Mouse (Mus musculus) layer of hippocampus, adult 8-10 months (tissue): Measurements from ENCODE around the gene Taar8c. TPM values are rescaled to one million over a fixed set of nuclear protein-coding genes. Genes with fewer than 3 reads are reported as not detected.
"Not testable (repeated sequence)": the region's sequence is repeated elsewhere in the genome, so short reads cannot be mapped to it uniquely, and the experiment has no call there.

Source experiments
- DNase-seq, 2 experiments: peaks; one replicate each; pipeline ENCODE4 v3.0.0; 2022; ENCODE audit warnings: low spot score in 2 of 2
- total RNA-seq, 4 experiments: library from RNA; stranded (reverse); gene quantifications; 2 replicates each; pipeline ENCODE4 v1.2.4; 2022

Taar8c gene
- total RNA-seq, result not detected

DNA sequence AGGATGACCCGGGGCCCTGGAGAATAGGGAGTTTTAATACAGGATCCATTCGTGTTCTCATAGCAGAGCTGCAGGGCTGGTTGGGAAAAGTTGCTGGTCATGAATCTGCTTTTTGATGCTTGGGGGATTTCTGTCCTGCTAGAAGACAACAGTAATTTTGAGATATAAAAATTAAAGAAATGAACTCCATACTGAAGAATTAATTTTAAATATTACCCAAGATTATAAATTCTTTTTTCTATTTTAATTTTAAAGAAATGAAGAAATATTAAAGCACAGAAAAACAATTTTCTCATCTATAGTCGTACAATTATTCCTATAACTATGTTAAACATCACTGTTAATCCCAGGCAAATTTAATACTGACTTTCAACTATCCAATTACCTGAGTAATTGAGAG lies at the start of gene Taar8c:
TSS of gene Taar8c (minus strand) at position 101 of the 400 bp plus-strand sequence.
- not testable (repeated sequence) for DNase-seq

DNA sequence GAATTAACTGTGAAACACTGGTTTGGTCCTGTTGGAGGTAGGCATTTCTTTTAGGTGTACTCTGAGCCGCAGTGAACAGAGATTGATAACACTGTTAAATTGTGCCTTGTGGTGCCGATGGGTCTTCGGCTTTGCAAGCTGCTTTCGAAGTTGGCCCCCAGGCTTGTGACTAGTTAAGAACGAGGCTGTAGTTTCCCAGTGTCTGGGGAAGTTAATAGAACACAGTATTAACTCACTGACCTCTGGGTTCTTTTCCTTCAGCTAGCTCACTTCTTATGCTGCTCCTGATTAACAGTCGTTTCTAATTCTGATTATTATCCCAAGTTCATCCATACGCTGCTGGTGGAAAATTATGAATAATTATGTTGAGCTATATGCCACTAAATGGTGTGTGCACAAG lies 48.4 kb upstream of the Taar8c start:
- no peak for DNase-seq

DNA sequence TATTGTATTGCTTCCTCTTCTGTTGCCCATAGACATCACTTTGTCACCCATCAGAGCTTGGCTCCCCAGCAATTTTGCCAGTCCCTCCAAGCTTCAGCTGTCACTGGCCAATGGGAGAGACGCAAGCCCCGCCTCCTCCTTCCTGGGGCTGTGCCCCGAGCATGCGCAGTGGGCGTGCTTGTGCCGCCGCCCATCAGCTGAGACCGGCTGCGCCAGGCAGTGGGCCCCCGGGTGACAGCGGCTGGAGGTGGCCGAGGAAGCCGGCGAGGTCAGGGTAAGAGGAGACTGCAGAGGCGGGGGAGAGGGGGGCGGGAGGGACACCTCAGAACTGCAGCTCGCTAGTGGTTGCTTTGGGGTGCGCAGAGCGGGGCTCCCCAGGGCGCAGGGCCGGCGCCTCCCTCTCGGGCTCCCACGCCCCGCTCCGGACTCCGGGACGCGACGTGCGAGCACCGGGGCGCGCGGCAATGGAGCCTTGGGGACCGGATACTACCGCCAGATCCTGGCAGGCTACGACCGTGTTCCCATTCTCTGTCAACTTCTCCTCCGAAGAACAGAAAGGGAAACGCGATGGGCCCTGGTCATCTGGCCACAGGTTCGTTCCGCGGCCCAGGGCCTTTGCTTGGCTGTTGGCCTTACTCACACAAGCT lies 47.5 kb upstream of the Taar8c start, which contains the start of gene Stx7:
TSS of gene Stx7 (plus strand) at position 168 of the 647 bp plus-strand sequence.
- DNase-seq, result peak; percentile 89 to 90

DNA sequence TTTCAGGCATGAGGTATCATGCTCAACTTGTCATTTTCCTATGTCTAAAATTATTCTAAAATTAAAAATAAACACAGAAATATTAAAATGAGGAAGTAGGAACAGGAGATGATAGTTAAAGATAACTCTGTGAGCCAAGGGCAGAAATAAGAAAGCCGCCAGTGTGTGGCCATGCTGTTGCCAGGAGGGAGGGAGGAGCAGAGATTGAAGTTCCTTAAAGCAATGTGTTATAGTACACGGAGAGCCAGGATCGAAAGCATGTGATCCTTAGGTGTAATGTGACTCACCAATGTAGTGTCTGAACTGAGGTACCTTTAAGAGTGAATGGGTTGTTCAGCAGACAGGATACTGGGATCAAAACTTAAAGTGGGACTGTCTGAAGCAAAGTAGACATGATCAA lies 41.0 kb upstream of the Taar8c start:
- DNase-seq, result no peak

DNA sequence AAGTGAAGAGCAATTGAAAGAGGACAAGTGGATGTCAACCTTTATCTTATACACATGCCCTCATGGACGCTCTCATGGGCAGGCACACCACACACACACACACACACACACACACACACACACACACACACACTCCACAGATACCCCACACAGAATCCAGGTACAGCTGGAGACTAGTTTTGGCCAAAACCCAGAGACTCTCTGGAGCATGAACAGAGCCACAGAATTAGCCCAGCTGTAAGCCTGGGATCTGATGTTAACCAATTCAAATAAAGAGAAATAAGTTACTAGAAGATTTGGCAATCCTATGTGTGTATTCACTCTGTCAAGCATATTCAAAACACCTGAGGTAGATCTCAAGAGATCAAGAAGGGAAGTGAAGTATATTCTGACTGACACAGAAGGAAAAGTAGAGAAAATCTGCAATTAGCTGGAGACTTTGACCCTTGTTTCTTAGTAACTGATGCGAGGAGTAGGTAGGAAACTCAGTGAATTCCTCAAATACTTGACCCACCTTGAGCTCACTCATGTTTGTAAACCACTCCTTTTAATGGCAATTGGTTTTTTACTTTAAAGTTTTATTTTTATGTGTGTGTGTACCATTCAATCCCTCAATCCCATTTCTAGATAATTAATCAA lies 37.0 kb upstream of the Taar8c start:
- no peak for DNase-seq

DNA sequence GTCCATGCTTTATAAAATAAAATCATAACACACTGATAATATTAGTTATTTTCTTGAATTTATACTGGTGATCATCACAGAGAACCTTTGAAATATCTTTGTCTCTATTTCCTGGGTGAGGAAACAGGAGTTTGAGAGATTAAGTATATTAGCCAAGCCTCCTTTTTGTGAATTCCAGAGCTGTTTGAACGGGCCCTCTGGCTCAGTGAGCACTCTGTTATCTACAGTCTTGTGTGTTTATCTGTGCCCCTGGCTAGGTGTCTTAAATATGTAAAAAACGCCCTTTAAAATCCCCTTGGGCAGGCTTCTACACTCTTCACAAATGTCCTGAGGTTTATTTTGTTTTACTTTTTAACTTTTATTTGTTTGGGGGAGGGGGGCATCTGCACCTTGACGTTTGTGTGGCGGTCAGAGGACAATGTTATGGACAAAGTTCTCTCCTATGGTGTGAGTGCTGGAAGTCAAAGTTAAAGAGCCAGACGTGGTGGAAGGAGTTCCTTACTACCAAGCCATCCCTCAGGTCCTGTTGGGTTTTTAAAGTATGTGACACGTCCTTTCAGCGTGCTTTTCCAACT lies 32.4 kb upstream of the Taar8c start:
- no peak for DNase-seq

DNA sequence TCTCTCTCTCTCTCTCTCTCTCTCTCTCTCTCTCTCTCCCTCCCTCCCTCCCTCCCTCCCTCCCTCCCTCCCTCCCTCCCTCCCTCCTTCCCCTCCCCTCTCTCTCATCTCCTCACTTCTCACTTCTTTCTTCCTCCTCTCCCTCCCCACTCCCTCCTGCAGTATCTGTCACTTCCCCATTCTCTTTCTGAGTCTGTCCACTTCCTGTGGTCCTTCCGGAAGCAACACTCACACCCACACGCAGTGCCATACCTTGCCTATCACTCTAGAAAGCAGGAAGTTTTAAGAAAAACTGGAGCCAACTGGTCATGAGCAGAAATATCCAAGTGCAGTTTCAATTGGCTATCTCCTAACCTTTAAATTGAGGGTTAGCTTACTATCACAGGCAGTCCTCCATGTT lies 31.4 kb upstream of the Taar8c start:
- no peak for DNase-seq

DNA sequence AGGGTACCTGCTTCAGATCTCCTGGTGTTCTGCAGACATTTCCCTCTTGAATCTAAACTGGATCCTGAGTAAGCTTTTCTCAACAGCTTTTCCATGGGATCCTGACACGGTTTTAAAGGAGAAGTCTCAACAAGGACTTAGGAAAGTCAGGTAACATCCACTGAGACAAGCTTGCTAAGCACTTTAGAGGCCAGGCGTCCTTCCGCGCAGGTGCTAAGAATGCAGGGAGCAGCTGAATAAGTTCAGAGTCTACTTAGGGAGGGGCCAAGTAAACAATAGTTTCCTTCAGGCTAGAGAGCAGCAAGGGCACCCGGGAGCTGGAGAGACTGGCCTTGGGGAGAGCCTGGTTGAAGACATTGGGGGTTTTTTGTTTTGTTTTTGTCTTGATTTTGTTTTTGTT lies 30.6 kb upstream of the Taar8c start:
- no peak for DNase-seq

DNA sequence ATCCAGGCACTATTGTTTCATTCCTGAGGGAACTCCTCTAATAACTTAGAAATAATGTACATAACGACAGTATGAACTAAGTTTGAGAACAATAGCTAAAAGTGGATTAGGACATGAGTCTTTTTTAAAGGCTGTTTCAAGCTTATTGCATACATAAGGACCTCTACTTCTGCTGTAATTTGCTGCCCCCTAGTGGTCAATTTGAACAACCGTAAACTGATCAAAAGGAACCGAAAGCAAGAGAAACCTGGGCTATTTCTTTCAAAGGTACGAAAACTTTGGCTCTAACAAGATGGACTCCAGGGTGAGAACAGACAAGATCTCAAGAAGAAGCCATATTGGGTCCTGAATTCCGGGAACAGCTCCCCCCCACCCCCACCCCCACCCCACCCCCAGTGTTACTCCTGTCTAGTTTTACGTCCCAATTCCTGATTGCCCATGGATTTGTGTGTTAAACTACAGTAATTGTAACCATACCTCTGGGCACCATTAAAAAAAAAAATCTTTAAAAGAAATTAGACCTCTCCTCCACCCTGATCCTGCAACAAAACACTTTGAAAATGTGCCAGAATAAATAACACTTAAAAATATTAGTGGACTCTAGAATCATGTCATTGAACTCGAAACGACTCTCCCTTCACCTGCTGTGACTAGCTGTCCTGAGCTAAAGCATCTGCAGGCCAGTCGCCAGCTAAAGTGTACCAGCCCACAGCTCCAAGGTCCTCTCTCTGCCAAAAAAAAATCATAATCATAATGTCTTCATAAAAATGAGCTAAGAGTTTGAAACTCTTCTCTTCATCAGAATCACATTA lies 29.9 kb upstream of the Taar8c start:
- DNase-seq, result peak; percentile 23 to 47

DNA sequence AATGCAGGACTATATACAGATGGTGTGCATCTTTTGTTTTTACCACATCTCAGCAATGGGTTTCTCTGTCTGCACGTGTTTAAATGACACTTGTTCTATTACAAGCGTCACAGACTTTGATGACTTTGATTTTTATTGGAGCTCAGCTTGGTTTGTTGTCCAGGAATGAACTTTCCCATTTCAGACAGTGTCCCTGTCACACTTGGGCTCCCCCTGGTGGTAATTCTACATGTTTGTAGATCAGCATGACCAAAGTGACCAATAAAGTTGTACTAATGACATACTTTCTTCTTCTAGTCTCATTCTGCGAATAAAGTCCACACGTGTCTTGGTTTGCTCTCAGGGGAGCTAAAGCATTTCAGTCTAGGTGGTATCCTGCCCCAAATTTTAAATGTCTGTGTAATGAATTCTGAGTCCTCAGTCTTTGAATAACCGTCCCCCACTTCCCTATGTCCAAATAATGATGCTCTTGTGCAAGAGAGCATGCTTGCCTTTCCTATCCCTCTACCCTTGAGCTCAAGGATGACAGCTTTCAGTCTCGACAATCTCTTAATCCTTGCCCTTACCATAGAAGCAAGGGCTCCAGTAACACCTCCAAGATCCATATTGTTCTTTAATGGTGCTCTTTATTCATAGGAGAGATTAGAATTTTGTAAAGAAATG lies 9.5 kb upstream of the Taar8c start:
- DNase-seq, result peak in 1 of 2 experiments; percentile 4

DNA sequence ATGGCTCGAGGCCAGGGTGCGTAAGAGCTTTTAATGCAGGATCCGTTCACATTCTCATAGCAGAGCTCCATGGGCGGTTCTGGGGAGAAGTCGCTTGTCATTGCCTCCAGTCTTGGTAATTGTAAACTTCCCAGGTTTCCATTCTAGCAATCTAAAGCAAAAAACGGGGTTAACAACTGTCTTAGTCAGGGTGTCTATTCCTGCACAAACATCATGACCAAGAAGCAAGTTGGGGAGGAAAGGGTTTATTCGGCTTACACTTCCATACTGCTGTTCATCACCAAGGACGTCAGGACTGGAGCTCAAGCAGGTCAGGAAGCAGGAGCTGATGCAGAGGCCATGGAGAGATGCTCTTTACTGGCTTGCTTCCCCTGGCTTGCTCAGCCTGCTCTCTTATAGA lies 7.7 kb upstream of the Taar8c start, which contains the start of gene Taar9:
TSS of gene Taar9 (minus strand) at position 101 of the 400 bp plus-strand sequence.
- DNase-seq, result not testable (repeated sequence)

DNA sequence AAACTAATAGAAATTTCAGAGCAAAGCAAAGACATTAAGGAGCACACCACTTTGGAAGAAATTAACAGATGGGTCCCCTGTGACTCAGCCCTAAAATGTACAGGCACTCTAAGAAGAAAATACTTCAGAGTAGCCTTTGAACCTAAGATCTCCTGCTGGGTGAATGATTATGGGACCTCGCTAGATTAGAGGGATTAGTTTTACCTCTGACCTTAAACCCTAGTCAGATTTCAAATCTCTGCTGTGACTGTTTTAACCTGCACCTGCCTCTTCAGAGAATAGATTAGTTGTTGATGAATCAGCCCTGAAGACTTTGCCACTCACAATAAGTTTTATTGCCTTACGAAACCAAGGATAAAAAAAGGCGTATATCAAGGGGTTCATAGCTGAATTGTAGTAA lies 6.5 kb upstream of the Taar8c start:
- no peak for DNase-seq

DNA sequence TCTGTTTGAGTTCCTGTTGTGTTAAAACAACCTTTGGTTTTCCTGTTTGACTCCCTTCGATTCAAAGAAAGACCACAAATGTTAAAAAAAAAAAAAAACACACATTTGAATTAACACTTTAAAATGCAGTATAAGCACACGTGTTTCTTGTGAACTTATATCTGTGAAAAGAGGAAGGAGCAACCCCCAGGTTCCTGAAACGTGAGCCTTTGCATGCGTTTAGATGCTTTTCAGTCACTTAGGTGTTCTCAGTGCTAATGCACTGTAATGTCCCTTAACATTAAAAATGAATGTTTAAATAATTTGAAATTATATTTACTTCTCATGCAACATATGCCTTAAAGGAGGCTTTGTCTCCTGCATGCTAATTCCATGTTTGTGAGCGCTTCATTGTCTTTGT lies 6.0 kb upstream of the Taar8c start:
- no peak for DNase-seq

DNA sequence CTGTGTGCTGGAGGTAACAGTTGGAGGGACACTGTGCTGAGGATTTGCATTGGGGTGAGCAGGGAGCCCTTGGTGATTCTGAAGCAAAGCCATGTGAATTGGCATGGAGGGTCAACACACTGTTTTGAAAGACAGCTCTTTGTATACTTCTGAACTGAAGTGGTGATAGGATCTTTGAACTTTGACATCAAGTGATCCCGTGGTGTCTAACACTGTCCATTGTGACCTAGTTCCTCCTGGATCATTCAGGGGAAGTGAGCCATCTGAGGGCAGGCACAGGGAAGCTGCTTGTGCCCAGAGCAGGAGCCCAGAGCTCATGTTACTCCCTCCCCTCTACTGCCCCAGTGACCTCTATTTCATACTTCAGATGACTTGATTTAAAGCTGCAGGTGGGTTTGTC lies 1.6 kb upstream of the Taar8c start:
- not testable (repeated sequence) for DNase-seq

DNA sequence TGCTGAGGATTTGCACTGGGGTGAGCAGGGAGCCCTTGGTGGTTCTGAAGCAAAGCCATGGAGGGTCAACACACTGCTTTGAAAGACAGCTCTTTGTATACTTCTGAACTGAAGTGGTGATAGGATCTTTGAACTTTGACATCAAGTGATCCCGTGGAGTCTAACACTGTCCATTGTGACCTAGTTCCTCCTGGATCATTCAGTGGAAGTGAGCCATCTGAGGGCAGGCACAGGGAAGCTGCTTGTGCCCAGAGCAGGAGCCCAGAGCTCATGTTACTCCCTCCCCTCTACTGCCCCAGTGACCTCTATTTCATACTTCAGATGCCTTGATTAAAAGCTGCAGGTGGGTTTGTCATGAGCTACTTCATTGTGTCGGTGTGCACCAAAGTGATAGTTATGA lies 4.7 kb downstream of the Taar8c start:
- DNase-seq, result not testable (repeated sequence)

DNA sequence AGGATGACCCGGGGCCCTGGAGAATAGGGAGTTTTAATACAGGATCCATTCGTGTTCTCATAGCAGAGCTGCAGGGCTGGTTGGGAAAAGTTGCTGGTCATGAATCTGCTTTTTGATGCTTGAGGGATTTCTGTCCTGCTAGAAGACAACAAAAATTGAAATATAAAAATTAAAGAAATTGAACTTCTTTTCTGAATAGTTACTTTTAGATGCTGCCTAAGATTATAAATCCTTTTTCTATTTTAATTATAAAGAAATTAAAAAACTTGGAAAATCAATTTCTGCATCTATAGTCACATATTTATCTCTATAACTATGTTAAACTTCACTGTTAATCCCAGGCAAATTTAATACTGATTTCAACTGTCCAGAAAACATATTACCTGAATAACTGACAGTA lies 9.5 kb downstream of the Taar8c start, which contains the start of gene Taar8b:
TSS of gene Taar8b (minus strand) at position 101 of the 400 bp plus-strand sequence.
- DNase-seq, result no peak

DNA sequence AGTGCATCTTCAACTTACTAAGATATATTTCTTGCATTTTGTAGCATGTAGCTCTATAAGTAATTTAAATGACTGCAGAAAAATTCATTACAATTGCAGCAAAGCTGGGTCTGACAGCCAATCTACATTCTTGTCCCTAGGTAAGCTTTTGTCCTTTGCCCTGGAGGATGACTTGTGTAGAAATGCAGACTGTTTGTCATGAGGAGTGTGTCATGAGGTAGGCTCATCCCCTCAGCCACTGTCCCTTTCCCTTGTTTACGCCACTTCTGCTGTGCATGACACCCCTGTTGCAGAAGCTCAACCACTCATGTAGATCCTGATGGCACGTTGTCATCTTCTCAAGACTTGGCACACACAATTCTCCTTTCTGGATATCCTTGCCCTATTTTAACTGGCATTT lies 14.5 kb downstream of the Taar8c start:
- DNase-seq, result no peak

DNA sequence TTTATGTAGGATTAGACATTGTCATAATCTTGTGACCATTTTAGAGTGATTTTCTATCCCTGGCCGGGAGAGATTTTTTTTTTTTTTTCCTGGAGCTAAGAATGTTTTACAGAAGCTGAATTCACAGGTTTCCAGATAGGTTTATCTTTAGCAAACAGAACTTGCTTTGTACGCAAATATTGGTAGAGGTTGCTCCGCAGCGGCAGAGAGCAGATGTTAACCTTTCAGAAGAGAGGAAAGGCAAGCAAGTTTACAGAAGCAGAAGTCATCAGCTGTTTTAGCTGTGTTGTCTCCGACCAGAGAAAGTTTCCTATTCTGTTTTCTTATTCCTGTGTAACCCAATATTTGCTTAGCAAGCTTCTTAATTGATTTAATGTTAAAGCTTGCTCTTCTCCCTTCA lies 15.2 kb downstream of the Taar8c start:
- DNase-seq, result no peak

DNA sequence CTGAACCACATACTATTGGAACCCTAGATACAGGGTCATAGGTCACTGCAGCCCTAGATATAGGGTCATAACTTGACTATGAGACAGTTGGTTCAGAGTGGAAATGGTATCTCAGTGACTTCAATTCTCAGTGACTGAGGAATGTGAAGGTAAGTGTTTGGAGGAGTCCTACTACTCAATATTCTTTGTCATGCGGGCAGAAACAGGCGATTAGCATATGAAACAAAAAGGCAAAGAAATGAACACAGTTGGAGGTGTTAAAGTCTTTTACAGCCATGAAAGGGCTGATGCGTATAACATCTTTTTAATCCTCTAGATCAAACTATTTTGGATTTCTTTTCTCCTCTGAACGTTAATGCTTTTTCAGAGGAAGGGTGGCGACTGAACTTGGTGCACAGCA lies 15.8 kb downstream of the Taar8c start:
- no peak for DNase-seq

DNA sequence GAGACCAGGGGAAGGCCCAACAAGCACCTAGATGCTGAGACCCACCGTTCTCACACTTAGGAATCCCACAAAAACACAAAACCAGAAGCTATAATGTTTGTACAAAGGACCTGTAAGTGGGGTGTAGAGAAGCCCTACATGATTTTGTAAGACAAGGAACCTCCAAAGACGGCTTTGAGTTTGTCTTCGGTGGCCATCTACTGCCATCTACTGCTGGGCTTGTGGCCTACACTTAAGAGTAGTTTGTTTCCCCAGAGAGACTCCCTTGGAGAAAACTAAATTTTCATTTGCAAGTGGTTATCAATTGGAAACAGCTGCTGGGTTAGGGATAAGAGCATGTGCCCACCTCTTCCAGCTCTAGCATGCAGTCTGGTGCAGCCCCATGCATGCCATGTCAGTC lies 21.5 kb downstream of the Taar8c start:
- DNase-seq, result peak; percentile 2 to 34

DNA sequence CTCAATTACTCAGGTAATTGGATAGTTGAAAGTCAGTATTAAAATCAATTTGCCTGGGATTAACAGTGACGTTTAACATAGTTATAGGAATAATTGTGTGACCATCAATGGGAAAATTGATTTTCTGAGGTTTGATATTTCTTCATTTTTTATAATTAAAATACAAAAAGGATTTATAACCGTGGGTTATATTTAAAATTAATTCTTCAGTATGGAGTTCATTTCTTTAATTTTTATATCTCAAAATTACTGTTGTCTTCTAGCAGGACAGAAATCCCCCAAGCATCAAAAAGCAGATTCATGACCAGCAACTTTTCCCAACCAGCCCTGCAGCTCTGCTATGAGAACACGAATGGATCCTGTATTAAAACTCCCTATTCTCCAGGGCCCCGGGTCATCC lies 25.5 kb downstream of the Taar8c start, which contains the start of gene Taar8a:
TSS of gene Taar8a (plus strand) at position 301 of the 400 bp plus-strand sequence.
- not testable (repeated sequence) for DNase-seq
